Mouse (Mus musculus): ENCODE results near the gene Tbc1d22b.
"Not testable (repeated sequence)": the region's sequence is repeated elsewhere in the genome, so short reads cannot be mapped to it uniquely, and the experiment has no call there.

Gene Tbc1d22b

GRCm38 (mm10) chr17:29549543-29550428 is at the start of gene Tbc1d22b, which contains the start of gene Gm17657:
Gene Tbc1d22b, plus strand, starts transcription at chr17:29549785.
Gene Gm17657, minus strand, starts transcription at chr17:29549638.
- DNase-seq = peak; percentile 98

GRCm38 (mm10) chr17:29500243-29500740 is 49.3 kb upstream of the Tbc1d22b start:
- no peak for DNase-seq

GRCm38 (mm10) chr17:29500802-29501469 is 48.6 kb upstream of the Tbc1d22b start:
- DNase-seq = peak; percentile 14

GRCm38 (mm10) chr17:29502005-29502668 is 47.4 kb upstream of the Tbc1d22b start:
- no peak for DNase-seq

- no peak for DNase-seq
Measured at GRCm38 (mm10) chr17:29502669-29503665, 46.6 kb upstream of the Tbc1d22b start.

- no peak for DNase-seq
Measured at GRCm38 (mm10) chr17:29503700-29504099, 45.9 kb upstream of the Tbc1d22b start.

GRCm38 (mm10) chr17:29508927-29509608 is 40.5 kb upstream of the Tbc1d22b start:
- no peak for DNase-seq

- no peak for DNase-seq
Measured at GRCm38 (mm10) chr17:29510691-29511090, 38.9 kb upstream of the Tbc1d22b start.

- DNase-seq = peak; percentile 79
Measured at GRCm38 (mm10) chr17:29513044-29513730, 36.4 kb upstream of the Tbc1d22b start.

- peak; percentile 77 for DNase-seq
Measured at GRCm38 (mm10) chr17:29514435-29514834, 35.1 kb upstream of the Tbc1d22b start.

- not testable (repeated sequence) for DNase-seq
Measured at GRCm38 (mm10) chr17:29518665-29519064, 30.9 kb upstream of the Tbc1d22b start.

- DNase-seq = no peak
Measured at GRCm38 (mm10) chr17:29519731-29520130, 29.9 kb upstream of the Tbc1d22b start.

GRCm38 (mm10) chr17:29525613-29526012 is 24.0 kb upstream of the Tbc1d22b start:
- no peak for DNase-seq

- DNase-seq = peak; percentile 31
Measured at GRCm38 (mm10) chr17:29528568-29529187, 20.9 kb upstream of the Tbc1d22b start.

GRCm38 (mm10) chr17:29530508-29530907 is 19.1 kb upstream of the Tbc1d22b start:
- DNase-seq = peak; percentile 26

- DNase-seq = peak; percentile 51
Measured at GRCm38 (mm10) chr17:29531278-29531677, 18.3 kb upstream of the Tbc1d22b start.

GRCm38 (mm10) chr17:29531757-29532384 is 17.7 kb upstream of the Tbc1d22b start:
- peak; percentile 82 for DNase-seq

GRCm38 (mm10) chr17:29533866-29534265 is 15.7 kb upstream of the Tbc1d22b start:
- peak; percentile 53 for DNase-seq

- no peak for DNase-seq
Measured at GRCm38 (mm10) chr17:29540426-29540825, 9.2 kb upstream of the Tbc1d22b start.

GRCm38 (mm10) chr17:29541419-29541818 is 8.2 kb upstream of the Tbc1d22b start:
- no peak for DNase-seq
